ENCODE assay signal across 9 mouse cellular contexts in the genomic region with DNA sequence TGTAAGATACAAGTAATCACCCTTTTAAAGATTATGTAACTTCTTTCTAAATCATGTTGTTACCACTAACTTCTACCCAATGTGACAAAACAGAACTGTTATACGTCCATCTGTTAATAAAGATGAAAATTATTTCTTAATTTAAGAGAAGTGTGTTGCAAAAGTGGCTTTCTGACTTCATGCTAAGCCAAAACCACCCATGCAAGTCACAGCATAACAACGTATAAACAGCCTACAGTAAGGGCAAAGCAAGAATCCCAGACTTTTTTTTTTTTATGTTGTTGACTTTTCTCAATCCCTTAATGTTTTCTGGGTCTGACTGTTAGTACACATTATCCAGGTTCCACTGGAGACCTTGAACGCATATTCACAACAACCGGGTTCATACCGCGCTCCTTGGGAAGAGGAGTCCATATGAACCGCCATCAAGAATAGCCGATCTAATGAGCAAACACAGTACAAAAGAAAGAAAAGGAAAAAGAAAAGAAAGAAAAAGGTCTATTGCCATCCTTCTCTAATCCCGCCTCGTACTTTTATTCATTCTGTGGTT. TPM values are rescaled to one million over a fixed set of nuclear protein-coding genes. Genes with fewer than 3 reads are reported as not detected.
DNase-seq lines count a peak whose midpoint lies in the region; ATAC-seq lines count a peak whose summit lies in the region.
"Had no signal": no experiment of that assay in that cellular context is flagged by ENCODE, and none has a peak within 500 bp of the region (broad histone marks: within the 10 kb centered on the region; RNA-seq: fewer than 3 reads in every experiment).

No protein-coding gene starts in this region.

- H3K4me2 ChIP-seq in kidney, embryonic 16.5 days (replicated peaks; ENCODE audit: low read depth, low read length) = peak overlapping the region; percentile 83
- H3K4me2 ChIP-seq in hindbrain, embryonic 12.5 days (replicated peaks) = peak overlapping the region; percentile 67
- peak overlapping the region; percentile 69 for H3K4me2 ChIP-seq in midbrain, embryonic 14.5 days (ENCODE audit: low read length)

- no peaks in the 10 kb centered on the region for H3K9me3 ChIP-seq in kidney, embryonic 16.5 days (ENCODE audit: low read length)
- H3K9me3 ChIP-seq in hindbrain, embryonic 12.5 days (replicated peaks) = no peaks in the 10 kb centered on the region
- no peaks in the 10 kb centered on the region for H3K9me3 ChIP-seq in midbrain, embryonic 14.5 days (ENCODE audit: control insufficient read depth, low read length)

- H3K27me3 ChIP-seq in kidney, embryonic 16.5 days (ENCODE audit: insufficient read depth, low read length) = no peaks in the 10 kb centered on the region
- no peaks in the 10 kb centered on the region for H3K27me3 ChIP-seq in hindbrain, embryonic 12.5 days
- no peaks in the 10 kb centered on the region for H3K27me3 ChIP-seq in midbrain, embryonic 14.5 days (ENCODE audit: control insufficient read depth, insufficient read depth, low read length)

- 0 out of 2 replicates have a peak, but pooled peaks cover 3% of the 10 kb centered on the region for H3K4me1 ChIP-seq in kidney, embryonic 16.5 days (ENCODE audit: insufficient read depth, low read length)
- no peaks in the 10 kb centered on the region; the same call in 1 of the 2 replicates for H3K4me1 ChIP-seq in hindbrain, embryonic 12.5 days
- H3K4me1 ChIP-seq in midbrain, embryonic 14.5 days (ENCODE audit: control insufficient read depth, insufficient read depth, low read length) = 0 out of 2 replicates have a peak, but pooled peaks cover 3% of the 10 kb centered on the region

- WGBS in kidney, embryonic 16.5 days = 14% methylated on average over 10 of the region's 10 CpGs
- WGBS in hindbrain, embryonic 12.5 days = 18% methylated on average over 10 of the region's 10 CpGs
- WGBS in midbrain, embryonic 14.5 days = 7% methylated on average over 10 of the region's 10 CpGs

- H3K4me3 ChIP-seq in kidney, embryonic 16.5 days (ENCODE audit: low read length) = peak overlapping the region; percentile 77
- H3K4me3 ChIP-seq in hindbrain, embryonic 12.5 days = peak overlapping the region; percentile 64
- H3K4me3 ChIP-seq in midbrain, embryonic 14.5 days (replicated peaks; ENCODE audit: low read depth, low read length) = peak overlapping the region; percentile 70

- no peaks in the 10 kb centered on the region for H3K36me3 ChIP-seq in kidney, embryonic 16.5 days (ENCODE audit: insufficient read depth, low read length)
- H3K36me3 ChIP-seq in hindbrain, embryonic 12.5 days = no peaks in the 10 kb centered on the region
- H3K36me3 ChIP-seq in midbrain, embryonic 14.5 days (ENCODE audit: control insufficient read depth, insufficient read depth, low read length) = no peaks in the 10 kb centered on the region

- DNase-seq in kidney, adult 18-20 months = no peak
- peak; percentile 6 for DNase-seq in c-Kit-negative CD71-positive TER-119-positive erythroid progenitor cells, embryonic 14.5 days (ENCODE audit: low read depth, low spot score)
- DNase-seq in midbrain, embryonic 14.5 days = no peak
- no peak for DNase-seq in cerebellum, adult 9-11 months
- DNase-seq: left cerebral cortex, postnatal 4 days had no signal

- H3K27ac ChIP-seq in kidney, embryonic 16.5 days (ENCODE audit: low read length) = no peak overlapping the region
- no peak overlapping the region for H3K27ac ChIP-seq in hindbrain, embryonic 12.5 days
- no peak overlapping the region for H3K27ac ChIP-seq in midbrain, embryonic 14.5 days (replicated peaks; ENCODE audit: low read depth, low read length)

- peak overlapping the region; percentile 50 for H3K9ac ChIP-seq in kidney, embryonic 16.5 days (replicated peaks; ENCODE audit: low read length)
- H3K9ac ChIP-seq in hindbrain, embryonic 12.5 days = peak overlapping the region; percentile 71; the same call in 1 of the 2 replicates
- H3K9ac ChIP-seq in midbrain, embryonic 14.5 days (replicated peaks; ENCODE audit: low read length) = peak overlapping the region; percentile 90

- no peak for ATAC-seq in kidney, embryonic 16.5 days (ENCODE audit: low FRiP score, low TSS enrichment)
- no peak for ATAC-seq in hindbrain, embryonic 12.5 days (ENCODE audit: low FRiP score)
- ATAC-seq in midbrain, embryonic 14.5 days (ENCODE audit: low FRiP score, low TSS enrichment) = no peak
- no peak for ATAC-seq in monocyte, adult 5-6 weeks (replicated peaks; ENCODE audit: insufficient number of reproducible peaks, low FRiP score, low TSS enrichment, poor library complexity, severe bottlenecking)
- no peak for ATAC-seq in megakaryocyte progenitor cell, adult 5-6 weeks (replicated peaks; ENCODE audit: poor library complexity)

RNA-seq across cellular contexts. Expression of a gene that starts 0.8 kb away (rescaled TPM):
- polyA plus RNA-seq in kidney, embryonic 16.5 days (2015; fragmentation: Nextera tagmentation; extraction: Ambion mirVana) = 5.9 and 7.3 TPM in 2 replicates
- polyA plus RNA-seq in hindbrain, embryonic 12.5 days (2016; fragmentation: Nextera tagmentation; extraction: Ambion mirVana) = 4.9 and 5.2 TPM in 2 replicates
- polyA plus RNA-seq in midbrain, embryonic 14.5 days (2014; fragmentation: Nextera tagmentation; extraction: Ambion mirVana) = 2.3 and 3.9 TPM in 2 replicates
- 0.21 to 0.95 TPM (median 0.87 TPM) in 3 replicates for total RNA-seq in monocyte, adult 5-6 weeks (2017)
- 5.3 and 6.9 TPM in 2 replicates for total RNA-seq in megakaryocyte progenitor cell, adult 5-6 weeks (2015)
- 3.5 and 3.8 TPM in 2 replicates for total RNA-seq in megakaryocyte progenitor cell, adult 5-6 weeks (2017)

RNA-seq across cellular contexts. Expression of a gene that starts 36.6 kb away (rescaled TPM):
- polyA plus RNA-seq in kidney, embryonic 16.5 days (2015; fragmentation: Nextera tagmentation; extraction: Ambion mirVana) = 91.9 and 104 TPM in 2 replicates
- 85.9 and 90.0 TPM in 2 replicates for polyA plus RNA-seq in hindbrain, embryonic 12.5 days (2016; fragmentation: Nextera tagmentation; extraction: Ambion mirVana)
- polyA plus RNA-seq in midbrain, embryonic 14.5 days (2014; fragmentation: Nextera tagmentation; extraction: Ambion mirVana) = 72.5 and 88.4 TPM in 2 replicates
- 72.0 to 160 TPM (median 85.6 TPM) in 3 replicates for total RNA-seq in monocyte, adult 5-6 weeks (2017)
- 92.4 and 109 TPM in 2 replicates for total RNA-seq in megakaryocyte progenitor cell, adult 5-6 weeks (2015)
- total RNA-seq in megakaryocyte progenitor cell, adult 5-6 weeks (2017) = 96.1 and 115 TPM in 2 replicates

RNA-seq across cellular contexts. Expression of a gene that starts 54.7 kb away (rescaled TPM):
- polyA plus RNA-seq in kidney, embryonic 16.5 days (2015; fragmentation: Nextera tagmentation; extraction: Ambion mirVana) = 52.4 and 55.2 TPM in 2 replicates
- polyA plus RNA-seq in hindbrain, embryonic 12.5 days (2016; fragmentation: Nextera tagmentation; extraction: Ambion mirVana) = 63.5 and 67.5 TPM in 2 replicates
- polyA plus RNA-seq in midbrain, embryonic 14.5 days (2014; fragmentation: Nextera tagmentation; extraction: Ambion mirVana) = 73.7 and 85.6 TPM in 2 replicates
- 35.7 to 50.1 TPM (median 38.8 TPM) in 3 replicates for total RNA-seq in monocyte, adult 5-6 weeks (2017)
- 51.9 and 52.8 TPM in 2 replicates for total RNA-seq in megakaryocyte progenitor cell, adult 5-6 weeks (2015)
- 50.8 and 59.1 TPM in 2 replicates for total RNA-seq in megakaryocyte progenitor cell, adult 5-6 weeks (2017)

RNA-seq across cellular contexts. Expression of a gene that starts 54.9 kb away (rescaled TPM):
- 0.24 and 0.30 TPM in 2 replicates for polyA plus RNA-seq in kidney, embryonic 16.5 days (2015; fragmentation: Nextera tagmentation; extraction: Ambion mirVana)
- 0.33 and 0.44 TPM in 2 replicates for polyA plus RNA-seq in hindbrain, embryonic 12.5 days (2016; fragmentation: Nextera tagmentation; extraction: Ambion mirVana)
- 0.09 and 0.47 TPM in 2 replicates for polyA plus RNA-seq in midbrain, embryonic 14.5 days (2014; fragmentation: Nextera tagmentation; extraction: Ambion mirVana)
- not detected in 3 replicates for total RNA-seq in monocyte, adult 5-6 weeks (2017)
- 0.12 and 0.44 TPM in 2 replicates for total RNA-seq in megakaryocyte progenitor cell, adult 5-6 weeks (2015)
- not detected in 2 replicates for total RNA-seq in megakaryocyte progenitor cell, adult 5-6 weeks (2017)
